ENCODE assay signal across 7 mouse cellular contexts in the genomic region with DNA sequence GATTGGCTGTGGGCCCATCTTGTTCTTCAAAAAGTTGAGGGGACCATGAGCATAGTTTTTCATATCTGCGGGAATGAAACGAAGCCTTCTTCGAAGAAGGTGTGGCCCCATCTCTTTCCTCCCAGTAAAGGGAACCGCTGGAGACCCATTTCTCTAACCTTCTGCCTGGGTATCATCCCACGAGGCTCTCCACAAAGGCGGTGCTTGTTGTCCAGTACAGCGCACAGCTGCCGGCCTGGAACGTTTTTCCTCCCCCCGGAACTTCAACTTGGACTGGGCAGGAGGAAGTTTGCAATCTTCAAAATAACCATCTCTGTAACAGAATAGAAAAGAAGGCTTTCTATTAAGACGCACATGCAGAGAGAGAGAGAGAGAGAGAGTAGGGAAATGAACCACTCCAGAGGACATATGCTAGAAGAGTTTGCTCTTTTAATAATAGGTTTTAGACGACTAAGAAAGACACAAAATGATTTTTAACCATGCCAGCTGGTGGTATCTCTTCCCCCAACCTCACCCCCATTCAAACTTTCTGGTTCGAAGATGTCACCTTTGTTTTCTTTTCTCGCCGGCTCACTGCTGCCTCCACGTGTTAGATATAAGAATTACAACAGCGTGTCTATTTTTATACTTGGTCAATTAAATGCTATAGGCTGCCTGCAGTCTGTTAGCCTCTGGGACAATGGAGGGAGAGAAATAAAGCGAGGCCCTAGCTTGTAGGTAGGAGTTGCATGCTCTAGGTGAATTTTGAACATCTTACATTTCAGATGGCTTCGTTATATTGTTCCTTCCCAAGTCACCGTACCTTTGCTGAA. TPM values are rescaled to one million over a fixed set of nuclear protein-coding genes. Genes with fewer than 3 reads are reported as not detected.
A peak's percentile ranks its signal among the peaks of the same experiment; 100 is the strongest.
DNase-seq lines count a peak whose midpoint lies in the region; ATAC-seq and TF ChIP-seq lines count a peak whose summit lies in the region.

No protein-coding gene starts in this region.

- 0 out of 2 replicates have a peak overlapping the region, but pooled peaks have one; percentile 23 for H3K4me2 ChIP-seq in heart, embryonic 16.5 days (ENCODE audit: low read depth, low read length)

- H3K9ac ChIP-seq in heart, embryonic 16.5 days (ENCODE audit: low read length) = no peak overlapping the region

- 38% methylated on average over 20 of the region's 20 CpGs for WGBS in heart, embryonic 16.5 days
- WGBS in olfactory bulb, adult 2 months = 29% methylated on average over 20 of the region's 20 CpGs

- no peak for TF ChIP-seq POLR2A in olfactory bulb, adult 2 months (IDR thresholded peaks at IDR 0.05; ENCODE audit: insufficient read depth, low read depth, low read length)

- ATAC-seq in G1E (ENCODE audit: extremely low read depth, insufficient number of reproducible peaks, low FRiP score, poor library complexity, severe bottlenecking) = no peak
- ATAC-seq in heart, embryonic 16.5 days (replicated peaks; ENCODE audit: extremely low read depth, insufficient read depth, low FRiP score) = peak; percentile 41

- TF ChIP-seq CTCF in G1E (IDR thresholded peaks at IDR 0.05; ENCODE audit: low read depth, low read length) = peak; percentile 90
- TF ChIP-seq CTCF in olfactory bulb, adult 2 months (IDR thresholded peaks at IDR 0.05; ENCODE audit: insufficient read depth, low read depth, low read length) = no peak

- no peaks in the 10 kb centered on the region for H3K9me3 ChIP-seq in G1E (replicated peaks)
- H3K9me3 ChIP-seq in heart, embryonic 16.5 days (replicated peaks; ENCODE audit: control insufficient read depth, low read length) = no peaks in the 10 kb centered on the region

- peaks cover 30% of the 10 kb centered on the region for H3K27me3 ChIP-seq in G1E (ENCODE audit: insufficient read depth, low read length)
- no peaks in the 10 kb centered on the region for H3K27me3 ChIP-seq in heart, embryonic 16.5 days (ENCODE audit: control insufficient read depth, insufficient read depth, low read length)

- no peak overlapping the region for H3K4me3 ChIP-seq in G1E (ENCODE audit: low read depth, low read length)
- no peak overlapping the region; the same call in 1 of the 2 replicates for H3K4me3 ChIP-seq in heart, embryonic 16.5 days (ENCODE audit: low read length)
- no peak overlapping the region for H3K4me3 ChIP-seq in olfactory bulb, adult 2 months (ENCODE audit: insufficient read depth, low read depth, low read length)

- peak; percentile 34 for DNase-seq in G1E (ENCODE audit: low spot score)
- DNase-seq in adrenal gland, adult 2 months = peak; percentile 51
- peak; percentile 70 for DNase-seq in embryo, embryonic 11.5 days (ENCODE audit: low read depth, low spot score)
- peak; percentile 47 to 73 for DNase-seq in kidney, postnatal 36 days
- DNase-seq in lung, adult 18-20 months = peak; percentile 44 to 57

- H3K27ac ChIP-seq in heart, embryonic 16.5 days (ENCODE audit: low read length) = peak overlapping the region; percentile 81
- H3K27ac ChIP-seq in olfactory bulb, adult 2 months (ENCODE audit: insufficient read depth, low read depth, low read length) = 0 out of 2 replicates have a peak overlapping the region, but pooled peaks have one; percentile 21

- peaks cover 25% of the 10 kb centered on the region for H3K4me1 ChIP-seq in G1E (ENCODE audit: insufficient read depth, low read depth, low read length)
- H3K4me1 ChIP-seq in heart, embryonic 16.5 days (ENCODE audit: control insufficient read depth, insufficient read depth, low read length) = peaks cover 13% of the 10 kb centered on the region
- H3K4me1 ChIP-seq in olfactory bulb, adult 2 months (ENCODE audit: control insufficient read depth, insufficient read depth, low read length) = peaks cover 16% of the 10 kb centered on the region

- no peaks in the 10 kb centered on the region for H3K36me3 ChIP-seq in G1E (replicated peaks)
- no peaks in the 10 kb centered on the region for H3K36me3 ChIP-seq in heart, embryonic 16.5 days (ENCODE audit: control insufficient read depth, insufficient read depth)

RNA-seq across cellular contexts. Expression of gene Abhd12b, which starts 9.1 kb away (rescaled TPM):
- not detected in 2 replicates for total RNA-seq in G1E (2014; fragmentation: Nextera tagmentation)
- 0.11 and 0.17 TPM in 2 replicates for total RNA-seq in G1E (2017)
- not detected in 2 replicates for polyA plus RNA-seq in G1E (2012)
- not detected for total RNA-seq in adrenal gland, adult 2 months (2021)
- polyA plus RNA-seq in adrenal gland, adult 2 months (2012; rRNA removed) = not detected in 2 replicates
- polyA plus RNA-seq in heart, embryonic 16.5 days (2015; fragmentation: Nextera tagmentation; extraction: Ambion mirVana) = not detected in 2 replicates
- not detected in 2 replicates for polyA plus RNA-seq in olfactory bulb, adult 2 months (2012; ENCODE audit: insufficient read depth, insufficient read length, low replicate concordance, missing spikeins)

RNA-seq across cellular contexts. Expression of gene Nin, which starts 31.3 kb away (rescaled TPM):
- total RNA-seq in G1E (2014; fragmentation: Nextera tagmentation) = 43.1 and 54.0 TPM in 2 replicates
- total RNA-seq in G1E (2017) = 58.3 and 60.6 TPM in 2 replicates
- 22.2 and 24.8 TPM in 2 replicates for polyA plus RNA-seq in G1E (2012)
- total RNA-seq in adrenal gland, adult 2 months (2021) = 10 to 100 TPM; 29.7 to 34.2 TPM
- polyA plus RNA-seq in adrenal gland, adult 2 months (2012; rRNA removed) = 9.1 and 9.6 TPM in 2 replicates
- polyA plus RNA-seq in heart, embryonic 16.5 days (2015; fragmentation: Nextera tagmentation; extraction: Ambion mirVana) = 7.9 and 9.8 TPM in 2 replicates
- polyA plus RNA-seq in olfactory bulb, adult 2 months (2012; ENCODE audit: insufficient read depth, insufficient read length, low replicate concordance, missing spikeins) = 62.8 TPM in 1 of 2 replicates, not detected in the other
